Mouse (Mus musculus) frontal cortex, postnatal 25 days (tissue): Measurements from ENCODE around the gene Ercc6l.
"Not testable (repeated sequence)": the region's sequence is repeated elsewhere in the genome, so short reads cannot be mapped to it uniquely, and the experiment has no call there.

Experiments
- DNase-seq, 2 experiments: peaks; one replicate each; pipeline ENCODE4 v3.0.0; 2022; ENCODE audit warnings: low spot score in 2 of 2

The Ercc6l gene

GRCm38 (mm10) chrX:102109349-102109748 lies 47.5 kb downstream of the Ercc6l start:
- not testable (repeated sequence) for DNase-seq

- DNase-seq, result not testable (repeated sequence)
These were observed 53.1 kb downstream of the Ercc6l start for GRCm38 (mm10) chrX:102103830-102104229.

- DNase-seq, result no peak
These were observed 55.0 kb downstream of the Ercc6l start for GRCm38 (mm10) chrX:102101886-102102285.

GRCm38 (mm10) chrX:102094381-102094904 lies 62.4 kb downstream of the Ercc6l start:
- no peak for DNase-seq
